Mouse (Mus musculus) heart, adult 8-10 months (tissue): ENCODE measurements around the gene Plxdc2. TPM values are rescaled to one million over a fixed set of nuclear protein-coding genes. Genes with fewer than 3 reads are reported as not detected.
A peak's percentile ranks its signal among the peaks of the same experiment; 100 is the strongest.

Experiments
- DNase-seq: peaks from one replicate; pipeline ENCODE4 v3.0.0; 2022; ENCODE audit warnings: low spot score
- total RNA-seq, 4 experiments: library from RNA; stranded (reverse); gene quantifications; 2 replicates each; pipeline ENCODE4 v1.2.4; 2022

The Plxdc2 gene
- total RNA-seq, 4 experiments from 2014 or later = 16.7 to 20.7 (median 18.2) TPM

GRCm38 (mm10) chr2:16571169-16571751 lies 215.2 kb downstream of the Plxdc2 start:
- DNase-seq = no peak

DNA sequence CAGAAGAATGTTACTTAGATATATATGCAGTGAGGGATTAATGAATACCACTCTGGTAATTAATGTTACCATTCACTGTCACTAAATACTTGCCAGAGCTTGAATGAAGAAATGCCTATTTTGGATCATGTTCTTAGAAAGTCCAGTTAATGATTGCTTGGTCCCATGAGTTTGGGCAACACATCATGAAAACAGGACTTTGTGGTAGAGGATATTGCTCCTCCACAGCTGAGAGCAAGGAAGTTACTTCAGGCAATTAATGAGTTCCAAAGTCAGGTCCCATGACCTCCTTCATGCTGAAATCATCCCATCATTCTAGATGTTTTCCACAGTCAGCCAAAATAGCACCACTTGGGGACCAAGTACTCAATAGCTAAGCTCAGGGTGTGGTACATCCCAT lies 220.5 kb downstream of the Plxdc2 start:
- no peak for DNase-seq

- no peak for DNase-seq
Measured at GRCm38 (mm10) chr2:16578153-16578552, 222.0 kb downstream of the Plxdc2 start.

DNA sequence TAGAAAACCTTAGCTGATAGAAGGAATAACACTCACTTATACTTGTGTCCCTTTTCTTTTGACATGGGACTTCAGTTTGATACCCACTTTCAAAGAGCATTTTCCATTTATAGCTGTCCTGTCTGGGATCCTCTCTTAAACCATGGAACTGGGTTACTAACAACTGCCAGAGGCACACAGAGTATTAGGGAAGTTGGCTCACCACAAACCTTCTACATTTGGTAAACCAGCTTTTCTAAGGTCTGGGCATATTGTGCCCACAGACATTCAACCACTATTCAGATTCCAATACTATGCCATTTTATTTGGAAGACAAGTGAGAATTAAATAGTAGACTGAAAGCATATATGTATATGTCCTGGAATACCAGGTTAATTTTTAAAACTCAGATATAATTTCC lies 232.4 kb downstream of the Plxdc2 start:
- no peak for DNase-seq

DNA sequence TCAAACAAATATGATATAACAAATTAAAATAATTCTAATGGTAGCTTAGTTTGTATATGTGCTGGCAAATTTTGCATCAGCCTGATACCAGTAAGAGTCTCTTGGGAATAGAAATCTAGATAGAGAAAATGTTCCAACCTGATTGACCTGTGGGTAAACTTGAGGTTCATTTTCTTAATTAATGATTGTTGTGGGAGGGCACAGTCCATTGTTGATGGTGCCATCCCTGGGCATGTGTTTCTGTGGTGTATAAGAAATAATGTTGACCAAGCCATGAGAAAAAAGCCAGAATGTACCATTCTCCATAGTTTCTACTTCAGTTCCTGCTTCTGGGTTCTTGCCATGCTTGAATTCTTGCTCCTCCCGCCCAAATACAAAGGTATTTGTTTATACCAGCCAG lies 239.3 kb downstream of the Plxdc2 start:
- no peak for DNase-seq

- DNase-seq = no peak
Measured at GRCm38 (mm10) chr2:16598231-16598630, 242.1 kb downstream of the Plxdc2 start.

DNA sequence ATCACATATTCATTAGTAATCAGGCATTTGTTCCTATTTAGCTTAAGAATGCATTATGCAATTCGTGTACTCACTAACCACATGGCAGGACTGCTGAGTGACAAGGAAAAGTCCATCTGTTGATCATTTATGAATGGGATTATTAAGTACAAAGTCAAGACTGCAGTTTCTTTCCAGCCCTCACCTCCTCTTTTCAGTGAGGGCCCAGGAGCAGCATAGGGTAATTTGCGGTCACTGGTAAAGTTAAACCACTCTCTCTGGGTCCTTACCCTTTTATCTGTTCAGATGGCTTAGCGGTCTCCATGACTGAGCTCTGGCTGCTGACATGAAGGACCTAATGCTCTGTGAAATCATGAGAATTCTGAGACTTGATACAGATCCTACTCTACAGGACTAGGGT lies 248.2 kb downstream of the Plxdc2 start:
- no peak for DNase-seq

GRCm38 (mm10) chr2:16607792-16608586 lies 251.9 kb downstream of the Plxdc2 start:
- no peak for DNase-seq

- no peak for DNase-seq
Measured at GRCm38 (mm10) chr2:16642061-16642460, 286.0 kb downstream of the Plxdc2 start.

DNA sequence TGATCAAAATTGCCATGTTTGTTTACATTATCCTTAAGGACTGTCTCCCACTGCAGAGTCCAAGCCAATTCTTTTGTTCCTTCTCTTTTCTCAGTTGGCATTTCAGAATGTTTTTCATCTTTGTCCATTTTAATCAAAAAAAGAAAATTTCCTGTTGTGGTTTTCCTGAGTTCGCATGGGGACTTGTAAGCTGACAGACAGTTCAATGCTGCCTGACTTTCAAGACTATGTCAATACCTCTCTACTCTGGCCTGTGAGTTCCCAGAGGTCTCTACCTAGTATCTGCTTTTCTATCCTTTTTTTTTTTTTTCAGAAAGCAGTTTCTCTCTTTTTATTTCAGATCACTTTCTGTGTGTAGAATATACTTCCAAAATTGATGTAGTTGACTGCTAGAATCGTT lies 295.6 kb downstream of the Plxdc2 start:
- DNase-seq = no peak

DNA sequence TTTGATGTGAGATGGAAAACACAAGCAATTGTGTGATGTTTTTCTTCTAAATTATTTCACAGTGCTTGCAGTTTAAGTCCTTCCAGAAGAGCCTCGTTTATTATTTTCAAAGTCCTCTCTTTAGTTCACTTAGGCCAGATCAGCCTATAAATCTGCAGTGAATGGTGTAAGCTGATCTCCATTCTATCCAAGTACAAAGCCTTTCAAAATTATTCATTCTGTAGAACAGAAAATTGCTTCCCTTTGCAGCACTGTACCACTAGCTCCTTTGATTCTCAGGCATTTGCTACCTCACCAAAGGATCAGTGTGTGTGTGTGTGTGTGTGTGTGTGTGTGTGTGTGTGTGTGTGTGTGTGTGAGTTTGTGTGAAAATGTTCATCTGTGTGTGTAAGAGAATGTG lies 308.4 kb downstream of the Plxdc2 start:
- DNase-seq = no peak

GRCm38 (mm10) chr2:16668391-16668790 lies 312.3 kb downstream of the Plxdc2 start:
- peak; percentile 1 for DNase-seq

DNA sequence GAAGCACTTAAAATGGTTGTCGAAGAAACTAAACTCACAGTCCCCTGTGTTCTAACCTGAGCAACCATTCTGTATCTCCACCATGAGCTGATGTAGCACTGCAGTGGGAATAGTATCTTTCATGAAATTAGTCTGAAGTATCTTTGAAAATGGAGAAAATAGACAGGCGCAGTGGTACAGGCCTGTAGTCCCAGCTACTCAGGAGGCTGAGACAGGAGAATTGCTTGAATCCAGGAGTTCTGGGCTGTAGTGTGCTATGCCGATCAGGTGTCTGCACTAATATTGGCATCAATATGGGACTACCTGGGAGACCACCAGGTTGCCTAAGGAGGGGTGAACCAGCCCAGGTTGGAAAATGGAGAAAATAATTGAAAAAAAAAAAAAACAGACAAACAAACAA lies 326.8 kb downstream of the Plxdc2 start:
- DNase-seq = no peak

GRCm38 (mm10) chr2:16683739-16684138 lies 327.6 kb downstream of the Plxdc2 start:
- no peak for DNase-seq

DNA sequence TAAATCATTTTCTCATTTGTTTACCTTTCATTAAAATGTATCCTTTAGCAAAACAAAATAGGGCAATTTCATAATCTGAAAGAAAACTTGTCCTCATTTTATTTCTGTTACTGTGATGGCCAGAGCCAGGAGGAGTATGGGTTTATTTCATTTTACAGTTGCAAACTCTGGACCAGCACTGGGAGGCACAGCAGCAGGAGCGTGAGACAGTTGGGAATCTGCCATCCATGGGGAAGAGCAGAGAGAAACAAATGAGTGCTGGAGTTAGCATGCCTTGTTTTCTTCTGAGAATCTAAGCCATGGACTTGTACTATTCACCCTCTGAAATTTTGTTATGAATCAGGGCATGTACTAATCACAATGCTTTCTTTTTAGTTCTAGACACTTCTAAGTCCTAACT lies 328.4 kb downstream of the Plxdc2 start:
- no peak for DNase-seq

- no peak for DNase-seq
Measured at GRCm38 (mm10) chr2:16696390-16696789, 340.3 kb downstream of the Plxdc2 start.

DNA sequence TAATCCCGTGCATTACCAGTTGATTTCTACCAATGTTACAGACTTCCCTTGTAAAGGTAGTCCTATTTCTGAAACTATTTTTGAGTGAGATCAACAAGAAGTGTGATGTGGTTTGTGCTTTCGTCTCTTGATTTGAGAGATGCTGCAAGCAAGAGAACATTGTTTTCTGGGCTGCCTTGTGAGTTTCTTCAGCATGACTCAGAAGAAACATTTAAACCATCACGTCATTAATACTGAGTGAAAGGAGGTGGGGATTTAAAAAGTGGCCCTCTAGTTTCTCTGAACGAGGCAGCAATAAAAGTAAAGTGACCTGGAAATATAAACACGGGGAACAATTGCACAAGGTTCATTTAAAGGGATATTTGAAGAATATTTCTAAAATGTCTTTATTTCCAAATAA lies 341.1 kb downstream of the Plxdc2 start:
- no peak for DNase-seq

DNA sequence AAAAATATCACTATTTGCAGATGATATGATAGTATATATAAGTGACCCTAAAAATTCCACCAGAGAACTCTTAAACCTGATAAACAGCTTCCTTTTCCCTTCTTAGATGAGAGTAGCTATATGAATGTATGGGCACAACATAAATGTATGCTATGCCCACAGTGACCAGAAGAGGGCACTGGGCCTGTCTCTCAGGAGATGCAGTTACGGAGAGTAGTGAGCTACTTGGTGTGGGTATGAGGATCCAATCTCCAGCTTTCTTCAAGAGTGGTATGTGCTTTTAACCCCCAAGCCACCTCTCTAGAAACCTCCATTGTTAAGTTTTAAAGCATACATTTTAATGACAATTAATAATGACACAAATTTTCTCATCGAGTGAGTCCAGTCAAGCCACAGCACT lies 350.1 kb downstream of the Plxdc2 start:
- no peak for DNase-seq

DNA sequence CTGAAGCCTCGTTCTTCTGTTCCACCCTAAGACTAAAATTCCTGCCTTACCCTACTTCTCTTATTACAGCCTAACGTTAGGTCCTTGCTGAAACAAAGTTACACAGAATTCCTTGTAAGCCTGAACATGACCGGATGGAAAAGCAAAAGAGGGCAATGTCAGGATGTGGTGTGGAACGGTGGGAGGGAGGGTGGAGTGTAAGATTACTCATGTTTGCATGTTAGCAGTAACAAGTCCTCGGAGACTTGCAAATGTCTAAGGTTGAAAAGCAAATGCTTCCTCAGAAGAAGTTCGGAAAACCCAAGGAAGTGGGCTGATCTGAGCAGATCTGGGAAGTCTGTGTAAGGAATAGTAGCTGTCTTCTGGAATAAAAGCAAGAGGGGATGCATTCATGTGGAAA lies 353.8 kb downstream of the Plxdc2 start:
- no peak for DNase-seq

DNA sequence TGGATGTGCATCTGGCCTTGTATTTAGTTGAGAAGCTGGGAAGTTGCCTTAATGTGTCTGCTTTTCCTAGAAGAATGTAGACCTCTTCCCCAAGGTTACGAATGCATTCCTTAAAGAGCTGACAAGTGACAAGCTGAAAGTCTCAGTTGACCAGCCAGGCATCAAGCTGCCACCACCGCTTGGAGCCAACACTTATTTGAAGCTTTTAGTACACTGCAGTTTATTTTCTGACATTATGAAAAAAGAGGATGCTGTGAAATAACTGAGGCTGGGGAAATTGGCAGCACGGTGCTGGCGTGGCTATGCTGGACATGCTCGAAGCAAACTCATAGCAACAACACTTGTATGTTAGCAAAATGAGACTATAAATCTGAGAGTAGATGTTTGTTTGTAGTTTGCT lies 374.9 kb downstream of the Plxdc2 start:
- no peak for DNase-seq

GRCm38 (mm10) chr2:16734381-16734780 lies 378.3 kb downstream of the Plxdc2 start:
- peak; percentile 67 for DNase-seq

- DNase-seq = peak; percentile 77
Measured at GRCm38 (mm10) chr2:16738241-16738640, 382.1 kb downstream of the Plxdc2 start.

DNA sequence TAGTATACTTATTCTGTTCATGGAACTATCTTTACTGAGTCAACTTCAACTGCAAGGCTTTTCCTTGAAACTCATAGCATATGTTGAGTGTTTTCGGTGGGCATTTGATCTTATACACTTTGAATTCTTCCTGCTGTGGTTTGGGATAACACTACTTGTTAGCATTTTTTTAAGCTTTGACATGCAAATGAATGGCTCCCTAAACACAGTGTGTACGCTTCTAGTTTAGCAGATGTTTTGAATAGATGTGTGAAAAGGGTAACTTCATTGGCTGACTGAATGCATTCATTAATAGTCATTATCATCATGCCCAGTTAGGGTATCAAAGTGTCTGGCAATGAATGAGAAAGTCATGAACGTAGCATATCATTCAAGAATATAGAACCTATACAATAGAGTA lies 385.7 kb downstream of the Plxdc2 start:
- no peak for DNase-seq

GRCm38 (mm10) chr2:16743568-16743967 lies 387.5 kb downstream of the Plxdc2 start:
- DNase-seq = no peak
